ENCODE assay signal across 18 mouse cellular contexts in genomic region chr2:74930702-74931101, GRCm38 (mm10).
DNase-seq lines count a peak whose midpoint lies in the region.
"Had no signal": no experiment of that assay in that cellular context is flagged by ENCODE, and none has a peak within 500 bp of the region (broad histone marks: within the 10 kb centered on the region; RNA-seq: fewer than 3 reads in every experiment).

No protein-coding gene starts in this region.

- no peaks in the 10 kb centered on the region for H3K36me3 ChIP-seq in hindbrain, embryonic 10.5 days
- H3K36me3 ChIP-seq: forebrain, embryonic 12.5 days; G1E; midbrain, embryonic 12.5 days; neural tube, embryonic 13.5 days had no signal

- H3K4me1 ChIP-seq in hindbrain, embryonic 10.5 days (replicated peaks): peaks cover 15% of the 10 kb centered on the region
- H3K4me1 ChIP-seq: forebrain, embryonic 12.5 days; midbrain, embryonic 12.5 days had no signal

- H3K27me3 ChIP-seq in hindbrain, embryonic 10.5 days (ENCODE audit: insufficient read depth, poor library complexity, severe bottlenecking): no peaks in the 10 kb centered on the region; the same call in 1 of the 2 replicates
- H3K27me3 ChIP-seq: forebrain, embryonic 12.5 days; midbrain, embryonic 12.5 days; neural tube, embryonic 13.5 days had no signal

- 73% methylated on average over 3 of the region's 3 CpGs for WGBS in hindbrain, embryonic 10.5 days

- H3K4me3 ChIP-seq in hindbrain, embryonic 10.5 days: no peak overlapping the region
- H3K4me3 ChIP-seq: forebrain, embryonic 12.5 days; midbrain, embryonic 12.5 days; neural tube, embryonic 13.5 days had no signal

- peak; percentile 59 for DNase-seq in heart, adult 11 months
- no peak for DNase-seq in heart, postnatal 4 days
- DNase-seq in kidney, adult 8-10 months: peak; percentile 13 to 33
- peak; percentile 16 to 57 for DNase-seq in kidney, postnatal 25 days
- DNase-seq in Muller cell, postnatal 12 days (ENCODE audit: inconsistent ontology term): no peak
- DNase-seq in cerebellum, postnatal 14 days: no peak
- DNase-seq in hindbrain, embryonic 10.5 days (ENCODE audit: low spot score): no peak
- no peak for DNase-seq in urinary bladder, adult 18-20 months (ENCODE audit: low spot score in 2 of 2)
- DNase-seq: adrenal gland, adult 2 months; cerebellum, adult 11 months; heart, postnatal 14 days; lung, adult 18-20 months; right cerebral cortex, postnatal 25 days had no signal

- H3K9me3 ChIP-seq in hindbrain, embryonic 10.5 days: no peaks in the 10 kb centered on the region
- H3K9me3 ChIP-seq: forebrain, embryonic 12.5 days; G1E; midbrain, embryonic 12.5 days; neural tube, embryonic 13.5 days had no signal

- no peak overlapping the region for H3K27ac ChIP-seq in hindbrain, embryonic 10.5 days
- H3K27ac ChIP-seq: forebrain, embryonic 12.5 days; hindbrain, postnatal 0 days; midbrain, embryonic 12.5 days; neural tube, embryonic 13.5 days had no signal

Comparison
In these comparisons a context has a peak if more than half of its experiments do, and no peak if none do; other contexts are left out.
1. DNase-seq: peak in heart, adult 11 months (single experiment), kidney, adult 8-10 months (2 of 2) and kidney, postnatal 25 days (2 of 2); none in heart, postnatal 4 days (single experiment), Muller cell, postnatal 12 days (single experiment), cerebellum, postnatal 14 days (0 of 2), hindbrain, embryonic 10.5 days (single experiment) and urinary bladder, adult 18-20 months (0 of 2).